Mouse (Mus musculus) stomach, postnatal 0 days (tissue): ENCODE results near the gene Yipf2.

Source experiments
- CTCF ChIP-seq: IDR thresholded peaks from 2 replicates; pipeline ENCODE4 v1.5.1; 2016; ENCODE audit warnings: antibody characterized with exemption, low read depth, mild to moderate bottlenecking, moderate library complexity
- EP300 ChIP-seq: optimal IDR thresholded peaks from 2 replicates; pipeline ENCODE3; 2016; ENCODE audit warnings: antibody characterized with exemption

DNA sequence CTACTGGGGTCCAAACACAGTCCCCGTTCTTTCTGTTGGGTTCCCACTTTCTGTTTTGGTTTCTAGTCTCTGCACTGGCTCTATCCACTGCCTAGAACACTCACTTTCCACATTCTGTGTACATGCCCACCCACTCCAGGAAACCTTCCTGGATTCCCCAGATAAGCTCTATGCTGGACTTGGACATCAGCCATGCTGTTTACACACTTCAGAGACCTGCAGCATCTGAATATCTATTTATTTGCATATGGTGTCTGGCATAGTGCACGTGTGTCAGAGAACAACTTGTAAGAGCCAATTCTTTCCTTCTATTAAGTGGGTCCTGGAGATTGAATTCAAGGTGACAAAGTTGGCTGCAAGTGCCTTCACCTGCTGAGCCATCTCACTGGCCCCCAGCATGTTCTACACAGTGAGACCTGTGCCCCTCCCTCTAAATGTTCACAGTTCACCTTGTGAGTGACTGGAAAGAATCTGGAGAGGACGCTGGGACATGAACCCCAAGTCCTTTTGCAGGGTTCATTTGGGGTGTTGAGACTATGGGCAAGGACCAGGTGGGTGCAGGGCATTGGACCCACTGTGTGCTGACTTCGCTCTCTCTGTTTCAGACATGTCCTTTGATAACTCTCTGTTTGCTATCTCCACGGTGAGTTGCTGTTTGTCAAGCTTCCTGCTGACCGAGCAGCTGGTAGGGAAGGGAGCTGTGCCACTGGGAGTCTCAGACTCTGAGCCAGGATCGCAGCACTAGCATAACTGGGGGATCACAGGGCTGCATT, 52.5 kb downstream of the Yipf2 start:
- TF ChIP-seq CTCF (no peak), EP300 (no peak)
